Comparison of ENCODE assay signal across 18 mouse cellular contexts in genomic region chr7:101746559-101747334, GRCm38 (mm10).
DNase-seq lines count a peak whose midpoint lies in the region; ATAC-seq lines count a peak whose summit lies in the region.
"Had no signal": no experiment of that assay in that cellular context is flagged by ENCODE, and none has a peak within 500 bp of the region (broad histone marks: within the 10 kb centered on the region; RNA-seq: fewer than 3 reads in every experiment).

No protein-coding gene starts in this region.

- DNase-seq in kidney, adult 11 months, result no peak
- no peak for DNase-seq in hindbrain, embryonic 14.5 days (ENCODE audit: low spot score)
- DNase-seq in heart, adult 11 months, result no peak
- DNase-seq: adrenal gland, postnatal 36 days; cerebellum, adult 2 months; gastrocnemius, postnatal 25 days; kidney, adult 8-10 months; retina, postnatal 1 day; thymus, postnatal 25 days had no signal

- no peaks in the 10 kb centered on the region for H3K27me3 ChIP-seq in kidney, embryonic 15.5 days
- H3K27me3 ChIP-seq in midbrain, embryonic 15.5 days (replicated peaks), result no peaks in the 10 kb centered on the region
- no peaks in the 10 kb centered on the region for H3K27me3 ChIP-seq in midbrain, embryonic 16.5 days (ENCODE audit: control insufficient read depth, insufficient read depth, low read depth, low read length)
- no peaks in the 10 kb centered on the region for H3K27me3 ChIP-seq in hindbrain, embryonic 14.5 days (ENCODE audit: control insufficient read depth, insufficient read depth, low read length)
- no peaks in the 10 kb centered on the region for H3K27me3 ChIP-seq in neural tube, embryonic 13.5 days
- H3K27me3 ChIP-seq: forebrain, embryonic 13.5 days; heart, embryonic 13.5 days; limb, embryonic 15.5 days had no signal

- peaks cover 5% of the 10 kb centered on the region; the same call in 1 of the 2 replicates for H3K36me3 ChIP-seq in kidney, embryonic 15.5 days
- H3K36me3 ChIP-seq in midbrain, embryonic 15.5 days (replicated peaks), result no peaks in the 10 kb centered on the region
- no peaks in the 10 kb centered on the region for H3K36me3 ChIP-seq in midbrain, embryonic 16.5 days (ENCODE audit: control insufficient read depth, insufficient read depth, low read length)
- H3K36me3 ChIP-seq in hindbrain, embryonic 14.5 days (replicated peaks; ENCODE audit: control insufficient read depth, insufficient read depth), result 0 out of 2 replicates have a peak, but pooled peaks cover 4% of the 10 kb centered on the region
- peaks cover 6% of the 10 kb centered on the region; the same call in 1 of the 2 replicates for H3K36me3 ChIP-seq in neural tube, embryonic 13.5 days
- H3K36me3 ChIP-seq: limb, embryonic 15.5 days had no signal

- WGBS in kidney, embryonic 15.5 days, result 25% methylated on average over 12 of the region's 12 CpGs
- WGBS in midbrain, embryonic 15.5 days, result 89% methylated on average over 12 of the region's 12 CpGs
- 93% methylated on average over 12 of the region's 12 CpGs for WGBS in midbrain, embryonic 16.5 days
- 78% methylated on average over 12 of the region's 12 CpGs for WGBS in hindbrain, embryonic 14.5 days
- 67% methylated on average over 12 of the region's 12 CpGs for WGBS in neural tube, embryonic 13.5 days

- H3K4me3 ChIP-seq in kidney, embryonic 15.5 days (replicated peaks), result no peak overlapping the region
- no peak overlapping the region for H3K4me3 ChIP-seq in midbrain, embryonic 15.5 days
- H3K4me3 ChIP-seq in midbrain, embryonic 16.5 days (ENCODE audit: low read depth, low read length), result no peak overlapping the region
- H3K4me3 ChIP-seq in hindbrain, embryonic 14.5 days (replicated peaks; ENCODE audit: low read length), result no peak overlapping the region
- no peak overlapping the region for H3K4me3 ChIP-seq in neural tube, embryonic 13.5 days
- H3K4me3 ChIP-seq: forebrain, embryonic 13.5 days; heart, embryonic 13.5 days; limb, embryonic 15.5 days had no signal

- no peaks in the 10 kb centered on the region for H3K9me3 ChIP-seq in kidney, embryonic 15.5 days (replicated peaks)
- H3K9me3 ChIP-seq in midbrain, embryonic 15.5 days, result no peaks in the 10 kb centered on the region
- H3K9me3 ChIP-seq in midbrain, embryonic 16.5 days (replicated peaks; ENCODE audit: control insufficient read depth, low read length, poor library complexity, severe bottlenecking), result no peaks in the 10 kb centered on the region
- H3K9me3 ChIP-seq in hindbrain, embryonic 14.5 days (ENCODE audit: control insufficient read depth, low read length), result no peaks in the 10 kb centered on the region
- H3K9me3 ChIP-seq in neural tube, embryonic 13.5 days, result no peaks in the 10 kb centered on the region
- H3K9me3 ChIP-seq: forebrain, embryonic 13.5 days; heart, embryonic 13.5 days; limb, embryonic 15.5 days had no signal

- peaks cover 13% of the 10 kb centered on the region for H3K4me1 ChIP-seq in kidney, embryonic 15.5 days
- H3K4me1 ChIP-seq in midbrain, embryonic 15.5 days, result 0 out of 2 replicates have a peak, but pooled peaks cover 5% of the 10 kb centered on the region
- H3K4me1 ChIP-seq in midbrain, embryonic 16.5 days (ENCODE audit: control insufficient read depth, insufficient read depth, low read length), result peaks cover 2% of the 10 kb centered on the region; the same call in 1 of the 2 replicates
- H3K4me1 ChIP-seq in hindbrain, embryonic 14.5 days (replicated peaks; ENCODE audit: control insufficient read depth, insufficient read depth, low read length), result 0 out of 2 replicates have a peak, but pooled peaks cover 4% of the 10 kb centered on the region
- H3K4me1 ChIP-seq in neural tube, embryonic 13.5 days (replicated peaks), result peaks cover 33% of the 10 kb centered on the region

- no peak overlapping the region for H3K9ac ChIP-seq in kidney, embryonic 15.5 days
- H3K9ac ChIP-seq in midbrain, embryonic 15.5 days, result no peak overlapping the region
- H3K9ac ChIP-seq in midbrain, embryonic 16.5 days (ENCODE audit: low read depth, low read length), result no peak overlapping the region
- no peak overlapping the region for H3K9ac ChIP-seq in hindbrain, embryonic 14.5 days
- no peak overlapping the region for H3K9ac ChIP-seq in neural tube, embryonic 13.5 days
- H3K9ac ChIP-seq: forebrain, embryonic 13.5 days; heart, embryonic 13.5 days; limb, embryonic 15.5 days had no signal

- no peak overlapping the region for H3K4me2 ChIP-seq in kidney, embryonic 15.5 days
- no peak overlapping the region for H3K4me2 ChIP-seq in midbrain, embryonic 15.5 days
- no peak overlapping the region for H3K4me2 ChIP-seq in midbrain, embryonic 16.5 days (ENCODE audit: low read length)
- no peak overlapping the region for H3K4me2 ChIP-seq in hindbrain, embryonic 14.5 days (replicated peaks)
- no peak overlapping the region for H3K4me2 ChIP-seq in neural tube, embryonic 13.5 days
- H3K4me2 ChIP-seq: forebrain, embryonic 13.5 days; heart, embryonic 13.5 days; limb, embryonic 15.5 days had no signal

- peak; percentile 54 for ATAC-seq in kidney, embryonic 15.5 days (replicated peaks; ENCODE audit: low FRiP score)
- ATAC-seq in midbrain, embryonic 15.5 days (replicated peaks), result 0 out of 2 replicates have a peak, but pooled peaks have one; percentile 33
- no peak for ATAC-seq in midbrain, embryonic 16.5 days
- ATAC-seq in hindbrain, embryonic 14.5 days (ENCODE audit: low FRiP score), result peak; percentile 21; the same call in 1 of the 2 replicates
- ATAC-seq in neural tube, embryonic 13.5 days (ENCODE audit: low read depth), result peak; percentile 34; the same call in 1 of the 2 replicates
- ATAC-seq in megakaryocyte-erythroid progenitor cell, adult 5-6 weeks (replicated peaks; ENCODE audit: low FRiP score, low TSS enrichment, poor library complexity, severe bottlenecking), result no peak
- ATAC-seq: activated CD4-positive, CD25-positive, alpha-beta regulatory T cell, adult 4 months; forebrain, embryonic 13.5 days had no signal

- no peak overlapping the region for H3K27ac ChIP-seq in kidney, embryonic 15.5 days
- no peak overlapping the region for H3K27ac ChIP-seq in midbrain, embryonic 15.5 days
- no peak overlapping the region for H3K27ac ChIP-seq in midbrain, embryonic 16.5 days (ENCODE audit: low read length)
- H3K27ac ChIP-seq in hindbrain, embryonic 14.5 days, result no peak overlapping the region
- H3K27ac ChIP-seq in neural tube, embryonic 13.5 days (replicated peaks), result no peak overlapping the region
- H3K27ac ChIP-seq: forebrain, embryonic 13.5 days; heart, embryonic 13.5 days; limb, embryonic 15.5 days had no signal

Comparison
In these comparisons a context has a peak if more than half of its experiments do, and no peak if none do; other contexts are left out.
1. ATAC-seq: peak in kidney, embryonic 15.5 days (single experiment), midbrain, embryonic 15.5 days (single experiment), hindbrain, embryonic 14.5 days (single experiment) and neural tube, embryonic 13.5 days (single experiment); none in midbrain, embryonic 16.5 days (single experiment) and megakaryocyte-erythroid progenitor cell, adult 5-6 weeks (single experiment).